Mouse (Mus musculus) spleen, adult 2 months (tissue): ENCODE measurements around the gene Ntn1.

Experiments used
- CTCF ChIP-seq: fragments of 200-500 bp; IDR thresholded peaks from 2 replicates; pipeline ENCODE4 v1.5.1; 2011; ENCODE audit warnings: mild to moderate bottlenecking, inconsistent platforms; ENCODE audit not compliant: insufficient read depth, insufficient read length, insufficient replicate concordance; ENCODE audit errors: extremely low read depth
- POLR2A ChIP-seq: fragments of 200-500 bp; IDR thresholded peaks from 2 replicates; pipeline ENCODE4 v1.6.1; 2011; ENCODE audit warnings: low read depth, low read length, inconsistent platforms

DNA sequence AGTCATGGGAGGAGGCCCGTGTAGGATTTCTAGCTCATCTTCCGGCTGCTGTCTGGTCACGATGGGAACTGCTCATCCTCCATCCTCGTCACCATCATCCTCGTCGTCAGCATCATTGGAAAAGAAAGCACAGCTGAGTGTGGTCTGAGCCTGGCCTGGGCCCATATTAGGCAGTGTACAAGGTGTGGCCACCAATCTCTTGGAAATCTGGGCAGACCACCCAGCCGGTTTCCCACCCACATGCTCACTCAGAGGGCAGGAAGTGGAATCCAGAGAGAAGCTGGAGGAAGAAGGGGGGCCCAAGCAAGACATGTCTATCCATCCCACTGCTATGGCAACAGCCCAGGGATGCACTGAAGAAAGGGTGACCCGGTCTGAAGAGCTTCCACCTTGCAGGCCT lies 94.6 kb downstream of the Ntn1 start:
- TF ChIP-seq CTCF: no peak
- TF ChIP-seq POLR2A: no peak
